Mouse (Mus musculus) testis, postnatal 10 days (tissue): ENCODE data around the gene Cops7a.

Experiments
- DNase-seq: peaks from one replicate; pipeline ENCODE4 v3.0.0; 2021; ENCODE audit warnings: low spot score

Gene Cops7a

GRCm38 (mm10) chr6:124958127-124958526 lies 7.2 kb downstream of the Cops7a start:
- DNase-seq, result no peak

GRCm38 (mm10) chr6:124955212-124955611 lies 10.1 kb downstream of the Cops7a start:
- DNase-seq, result no peak

DNA sequence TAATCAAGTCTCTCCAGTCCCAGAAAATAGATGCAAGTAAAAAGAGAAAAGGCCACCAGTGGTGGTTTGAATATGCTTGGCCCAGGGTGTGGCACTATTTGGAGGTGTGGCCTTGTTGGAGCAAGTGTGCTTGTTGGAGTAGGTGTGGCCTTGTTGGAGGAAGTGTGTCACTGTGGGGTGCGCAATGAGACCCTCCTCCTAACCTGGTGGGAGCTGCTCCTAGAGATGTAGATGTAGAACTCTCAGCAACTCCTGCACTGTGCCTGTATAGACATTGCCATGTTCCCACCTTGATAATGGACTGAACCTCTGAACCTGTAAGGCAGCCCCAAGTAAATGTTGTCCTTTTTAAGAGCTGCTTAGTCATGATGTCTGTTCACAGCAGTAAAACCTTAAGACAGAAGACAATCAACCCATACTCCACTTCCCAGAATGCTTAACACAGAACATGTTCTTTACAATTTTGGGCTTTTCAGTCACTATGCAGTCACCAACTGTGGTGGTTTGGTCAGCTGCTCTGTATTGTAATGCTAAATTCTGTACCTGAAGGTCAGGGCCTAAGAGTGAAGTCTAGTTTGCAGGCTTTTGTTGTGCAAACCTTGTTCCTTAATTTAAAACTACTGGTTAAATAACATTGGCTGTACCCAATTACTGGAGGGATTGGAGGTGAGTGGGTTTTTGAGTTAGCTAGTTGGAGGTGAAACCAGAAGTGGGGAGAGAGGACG lies 11.2 kb downstream of the Cops7a start:
- DNase-seq, result no peak

GRCm38 (mm10) chr6:124943526-124943925 lies 21.8 kb downstream of the Cops7a start:
- DNase-seq, result no peak

- DNase-seq, result no peak
Measured at GRCm38 (mm10) chr6:124941679-124942078, 23.7 kb downstream of the Cops7a start.

DNA sequence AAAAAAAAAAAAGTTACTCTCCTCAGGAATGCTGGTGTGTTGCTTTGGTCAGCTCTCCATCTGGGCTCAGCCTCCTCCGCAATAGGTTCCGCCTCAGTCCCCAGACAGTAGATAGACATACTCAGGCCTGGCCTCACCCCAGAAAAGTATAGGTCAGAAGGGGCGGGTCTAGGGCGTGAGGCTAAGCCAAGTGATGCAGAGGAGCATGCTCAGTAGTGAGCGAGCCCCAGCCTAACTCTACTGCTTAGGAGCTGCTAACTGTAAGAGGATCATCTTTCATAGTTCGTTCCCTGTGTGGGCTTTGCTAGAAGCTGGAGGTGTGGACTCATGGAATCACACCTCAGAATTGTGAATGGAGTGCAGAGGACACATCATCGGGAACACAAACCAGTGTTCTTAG lies 26.8 kb downstream of the Cops7a start:
- no peak for DNase-seq

DNA sequence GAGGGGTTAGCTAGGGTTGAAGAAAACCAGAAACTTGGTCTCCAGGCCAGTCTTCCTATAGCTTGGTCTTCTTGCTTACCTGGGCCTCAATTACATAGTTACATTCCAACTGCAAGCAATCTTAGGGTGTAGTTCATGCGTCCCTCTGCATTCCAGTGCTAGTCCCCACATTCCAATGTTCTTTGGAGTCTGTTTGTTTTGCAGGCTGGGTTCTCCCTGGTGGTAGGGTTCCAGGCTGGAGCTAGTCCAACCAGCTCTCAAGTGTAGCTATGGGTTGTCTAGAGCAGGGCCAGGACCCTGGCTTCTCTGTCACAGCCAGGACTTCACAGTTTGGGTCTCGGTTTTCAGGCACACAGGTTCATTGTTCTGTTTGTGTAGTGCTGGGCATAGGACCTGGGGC lies 27.8 kb downstream of the Cops7a start:
- DNase-seq, result no peak

- no peak for DNase-seq
Measured at GRCm38 (mm10) chr6:124936681-124937080, 28.7 kb downstream of the Cops7a start.

DNA sequence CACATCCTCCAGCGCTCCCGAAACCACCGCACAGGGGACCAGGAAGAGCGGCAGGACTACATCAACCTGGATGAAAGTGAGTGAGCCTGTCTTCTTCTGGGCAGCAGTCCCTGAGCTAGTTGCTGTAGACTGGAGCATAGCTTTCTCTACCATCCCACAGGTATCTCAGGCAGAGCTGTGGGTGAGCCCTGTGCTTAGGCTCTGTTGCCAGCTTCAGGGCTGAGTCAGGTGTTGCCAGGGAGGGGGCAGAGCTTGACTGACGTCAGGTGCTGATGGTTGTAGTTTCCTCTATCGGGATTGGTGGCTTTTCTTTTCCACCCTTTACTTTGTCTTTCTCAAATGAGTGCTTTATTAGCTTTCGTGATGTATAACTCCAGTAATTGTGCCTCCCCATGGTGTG lies 30.7 kb downstream of the Cops7a start:
- no peak for DNase-seq

DNA sequence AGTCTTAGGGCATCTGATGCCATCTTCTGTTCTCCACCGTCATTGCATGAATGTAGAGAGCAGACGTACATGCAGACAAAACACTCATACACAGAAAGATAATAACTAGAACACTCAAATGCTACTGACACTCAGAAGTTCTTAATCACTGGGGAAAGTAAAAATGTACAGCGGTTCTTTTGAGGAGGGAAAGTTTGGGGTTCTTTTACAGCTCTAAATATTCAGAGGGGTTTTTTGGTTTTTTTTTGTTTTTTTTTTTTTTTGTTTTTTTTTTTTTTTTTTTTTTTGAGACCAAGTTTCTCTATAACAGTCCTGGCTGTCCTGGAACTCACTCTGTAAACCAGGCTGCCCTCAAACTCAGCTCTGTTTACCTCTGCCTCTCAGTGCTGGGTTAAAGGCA lies 32.2 kb downstream of the Cops7a start:
- DNase-seq, result no peak

GRCm38 (mm10) chr6:124932314-124932695 lies 33.0 kb downstream of the Cops7a start:
- DNase-seq, result no peak

DNA sequence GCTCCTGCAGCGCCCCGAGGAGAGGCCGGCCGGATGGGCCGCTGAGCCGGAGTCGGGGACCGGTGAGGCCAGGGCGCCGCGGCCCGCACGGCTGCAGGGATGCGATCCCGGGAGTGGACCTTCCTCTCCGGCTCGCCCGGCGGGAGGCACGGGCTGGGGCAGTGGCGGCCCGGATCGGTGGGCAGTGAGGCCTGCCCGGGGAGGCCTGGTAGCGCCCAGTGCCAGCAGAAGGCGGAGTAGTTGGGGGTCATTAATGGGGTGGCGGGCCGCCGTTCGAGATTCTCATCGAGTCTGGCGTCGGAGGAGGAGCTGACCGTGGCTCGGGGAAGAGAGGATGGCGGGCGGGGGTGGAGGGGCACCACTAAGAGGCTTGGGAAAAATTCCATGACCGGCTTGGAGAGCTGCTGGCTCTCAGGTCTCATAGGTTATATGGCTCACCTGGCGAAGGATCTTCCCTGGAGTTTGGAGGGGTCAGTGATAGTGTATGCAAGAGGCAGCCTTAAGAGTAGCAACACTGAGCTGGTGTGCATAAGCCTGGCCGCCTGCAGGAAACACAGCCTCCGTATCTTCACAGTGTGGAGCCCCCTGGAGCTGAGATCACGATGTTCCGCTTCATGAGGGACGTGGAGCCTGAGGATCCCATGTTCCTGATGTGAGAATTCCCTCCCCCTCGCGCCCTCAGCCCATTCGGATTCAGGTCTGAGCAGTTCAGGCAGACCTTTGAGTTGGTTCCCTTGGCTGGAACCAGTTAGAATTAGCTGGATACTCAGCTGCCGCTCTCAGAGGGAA lies 33.6 kb downstream of the Cops7a start:
- peak; percentile 73 for DNase-seq

DNA sequence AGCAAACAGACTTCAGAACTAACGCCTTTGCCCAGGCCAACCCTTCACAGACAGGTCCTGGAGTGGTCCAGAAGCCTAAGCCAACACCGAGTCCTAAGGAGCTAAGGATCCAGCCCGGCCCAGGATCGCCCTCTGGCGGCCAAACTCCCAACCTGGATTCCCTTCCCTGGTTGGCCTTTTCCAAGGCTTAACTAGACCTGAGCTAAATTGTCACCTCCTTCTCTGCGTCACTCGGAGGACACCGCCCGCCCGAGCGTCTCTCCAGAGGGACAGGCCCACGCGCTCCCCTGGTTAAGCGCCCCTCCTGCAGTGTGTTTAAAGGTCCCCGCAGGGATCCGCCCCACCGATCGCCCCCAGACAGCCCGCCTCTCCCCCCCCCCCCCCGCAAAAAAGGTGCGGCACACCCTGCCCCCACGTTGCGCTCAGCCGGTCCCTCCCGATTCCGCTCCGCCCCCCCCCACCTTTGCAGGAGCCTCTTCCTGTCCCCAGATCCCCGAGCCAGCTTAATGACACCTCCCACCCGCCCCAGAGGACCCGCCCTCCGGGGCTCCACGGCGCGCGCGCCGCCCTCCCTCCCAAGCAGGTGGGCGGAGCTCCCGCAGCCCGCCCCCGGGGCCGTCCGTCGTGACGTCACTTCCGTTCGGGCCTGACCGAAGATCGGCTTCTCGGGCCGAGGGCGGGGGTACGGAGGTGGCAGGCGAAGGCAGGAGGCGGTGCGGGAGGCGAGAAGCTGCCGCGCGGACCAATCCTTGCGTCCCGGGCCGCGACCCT lies 34.4 kb downstream of the Cops7a start, which contains the start of gene Mlf2:
Mlf2 (plus strand) TSS at position 633 of the 771 bp plus-strand sequence.
- peak; percentile 99 for DNase-seq

- DNase-seq, result no peak
Measured at GRCm38 (mm10) chr6:124930231-124930630, 35.1 kb downstream of the Cops7a start.

DNA sequence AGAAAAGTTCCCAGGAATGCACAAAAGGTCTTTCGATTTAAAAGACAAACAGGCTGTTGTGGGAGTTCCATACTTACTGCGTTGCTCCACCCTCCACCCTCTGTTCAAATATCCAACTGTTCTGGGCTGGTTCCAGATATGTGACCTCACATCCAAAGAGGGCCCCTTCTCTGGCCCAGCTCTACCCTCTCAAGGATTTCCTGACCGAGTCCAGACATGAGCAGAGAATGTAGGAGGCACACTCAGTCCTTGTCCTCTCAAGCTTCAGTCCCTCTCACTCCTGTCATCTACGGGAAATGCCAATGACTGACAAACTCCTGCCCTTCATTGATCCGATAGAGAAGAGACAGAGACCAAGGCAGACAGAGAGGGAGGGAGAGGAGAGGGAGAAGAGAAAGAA lies 39.4 kb downstream of the Cops7a start:
- no peak for DNase-seq

- DNase-seq, result no peak
Measured at GRCm38 (mm10) chr6:124925173-124925793, 40.1 kb downstream of the Cops7a start.

DNA sequence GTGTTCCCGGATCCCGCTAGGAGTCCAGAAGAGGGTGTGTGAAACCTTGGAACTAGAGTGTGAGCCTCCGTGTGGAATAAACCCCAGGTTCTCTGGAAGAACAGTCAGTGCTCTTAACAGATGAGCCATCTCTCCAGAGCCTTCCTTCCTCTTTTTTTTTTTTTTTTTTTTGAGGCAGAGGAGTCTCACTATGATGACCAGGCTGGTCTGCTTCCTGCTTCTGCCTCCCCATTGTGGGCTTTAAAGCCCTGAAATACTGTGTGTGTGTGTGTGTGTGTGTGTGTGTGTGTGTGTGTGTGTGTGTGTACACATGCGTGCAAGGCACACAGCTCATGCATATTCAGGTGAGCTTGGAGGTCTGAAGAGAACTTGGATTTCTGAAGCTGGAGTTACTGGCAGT lies 43.8 kb downstream of the Cops7a start:
- no peak for DNase-seq

GRCm38 (mm10) chr6:124920318-124921085 lies 44.8 kb downstream of the Cops7a start:
- DNase-seq, result no peak

DNA sequence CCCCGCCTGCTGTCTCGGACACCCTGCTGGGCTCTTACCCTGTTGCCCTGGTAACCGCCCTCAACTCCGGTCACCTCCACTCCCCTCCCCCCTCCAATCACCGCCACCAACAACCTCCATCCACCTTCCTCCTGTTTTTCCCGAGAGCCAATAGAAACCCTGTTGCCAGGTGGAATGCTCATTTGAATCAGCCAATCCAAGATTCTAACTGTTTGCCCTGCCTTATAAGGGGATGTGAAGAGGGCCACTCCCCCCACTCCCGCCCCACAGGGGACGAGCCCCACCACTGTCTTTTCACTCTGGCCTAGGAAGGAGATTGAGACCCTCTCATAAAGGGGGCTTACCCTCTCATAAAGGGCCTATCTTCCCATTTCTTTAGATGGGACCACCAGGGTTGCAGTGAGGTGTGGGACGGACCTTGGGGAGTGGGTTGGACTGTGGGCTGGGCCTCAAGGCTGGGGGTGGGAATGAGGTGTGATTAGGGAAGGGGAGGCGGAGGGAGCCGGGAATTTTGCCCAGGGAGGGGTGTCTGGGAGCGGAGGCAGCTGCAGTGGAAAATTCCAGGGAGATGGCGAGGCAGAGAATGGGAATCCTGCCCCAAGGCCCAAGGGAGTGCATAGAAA lies 45.5 kb downstream of the Cops7a start, which contains the start of gene Ptms:
Ptms (minus strand) TSS at position 409 of the 623 bp plus-strand sequence.
- DNase-seq, result peak; percentile 95

DNA sequence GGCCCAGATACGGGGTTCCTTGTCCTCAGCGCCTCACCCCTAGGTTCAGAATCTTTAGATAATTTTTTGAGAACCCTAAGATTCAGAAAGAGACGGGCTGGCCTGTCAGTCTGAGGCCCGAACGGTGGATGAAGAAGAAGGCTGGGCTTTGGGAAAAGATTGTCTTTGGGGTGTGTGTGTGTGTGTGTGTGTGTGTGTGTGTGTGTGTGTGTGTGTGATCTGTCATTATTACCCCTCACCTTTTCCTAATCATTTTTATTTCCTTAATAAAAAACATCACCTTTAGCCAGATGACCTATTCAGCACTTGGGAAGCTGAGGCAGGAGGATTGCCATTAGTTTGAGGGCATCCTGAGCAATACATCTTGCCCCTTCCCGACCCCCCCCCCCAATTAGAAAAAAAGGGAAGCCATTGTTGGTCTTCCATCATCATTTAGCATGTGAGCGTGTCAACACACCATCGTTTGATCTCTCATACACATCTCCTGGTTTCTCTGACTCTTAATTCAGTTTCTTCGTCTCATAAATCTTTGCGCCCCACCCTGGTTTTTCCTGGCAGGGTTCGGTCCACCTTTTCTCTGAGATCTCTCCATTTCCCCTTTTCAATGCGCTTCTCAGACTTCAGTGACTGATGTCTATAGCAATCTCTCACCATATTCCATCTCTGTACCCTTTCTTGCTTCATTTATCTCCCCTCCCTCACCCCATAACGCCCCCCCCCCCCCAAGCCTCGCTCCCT lies 46.3 kb downstream of the Cops7a start:
- DNase-seq, result no peak
